Mouse (Mus musculus): Measurements from ENCODE around the gene Ceacam19.

The Ceacam19 gene

DNA sequence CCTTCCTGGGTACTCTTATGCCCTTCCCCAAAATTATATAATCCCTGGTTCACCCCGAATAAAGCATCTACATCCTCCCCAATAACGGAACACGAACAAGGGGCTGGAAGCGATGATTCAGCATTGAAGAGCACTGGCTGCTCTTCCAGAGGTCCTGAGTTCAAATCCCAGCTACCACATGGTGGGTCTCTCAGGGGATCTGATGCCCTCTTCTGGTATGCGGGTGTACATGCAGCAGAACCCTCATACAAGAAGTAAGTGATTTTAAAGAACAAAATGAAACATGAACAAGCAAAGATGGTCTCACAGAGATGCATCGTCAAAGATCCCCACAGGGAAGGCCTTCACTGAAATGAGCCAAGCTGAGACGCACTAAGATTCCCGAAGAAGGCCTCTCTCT lies 7.0 kb downstream of the Ceacam19 start:
- DNase-seq (ENCODE audit: inconsistent ontology term) = no peak

DNA sequence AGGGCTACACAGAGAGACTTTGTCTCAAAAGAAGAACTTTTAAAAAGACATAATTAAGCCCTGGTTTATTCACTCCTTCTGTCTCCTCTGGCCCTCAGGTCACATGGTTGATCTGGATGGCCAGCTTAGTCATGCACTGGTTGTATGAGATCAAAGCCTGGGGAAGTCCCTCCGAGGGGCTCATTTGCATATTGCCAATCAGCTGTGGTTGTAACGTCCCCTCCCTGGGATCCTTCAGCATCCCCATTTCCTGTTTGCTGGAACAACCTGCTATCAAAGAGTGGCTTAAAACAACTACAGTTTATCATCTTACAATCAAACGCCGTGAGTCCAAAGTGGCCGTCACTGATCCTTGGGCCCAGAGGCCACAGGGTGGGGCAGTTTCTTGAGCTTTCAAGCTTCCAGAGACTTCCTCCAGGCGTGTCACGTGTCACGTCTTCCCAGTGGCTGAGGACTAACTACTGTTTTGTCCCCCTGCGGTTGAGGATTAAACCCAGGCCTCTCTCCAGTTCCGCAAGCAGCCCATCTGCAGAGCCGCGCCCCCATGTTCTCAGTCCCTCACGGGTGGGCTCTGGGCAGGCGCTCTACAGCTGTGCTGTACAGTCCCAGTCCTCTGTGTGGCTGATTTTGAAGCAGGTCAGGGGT lies 10.9 kb downstream of the Ceacam19 start:
- DNase-seq (ENCODE audit: inconsistent ontology term) = peak; percentile 72

DNA sequence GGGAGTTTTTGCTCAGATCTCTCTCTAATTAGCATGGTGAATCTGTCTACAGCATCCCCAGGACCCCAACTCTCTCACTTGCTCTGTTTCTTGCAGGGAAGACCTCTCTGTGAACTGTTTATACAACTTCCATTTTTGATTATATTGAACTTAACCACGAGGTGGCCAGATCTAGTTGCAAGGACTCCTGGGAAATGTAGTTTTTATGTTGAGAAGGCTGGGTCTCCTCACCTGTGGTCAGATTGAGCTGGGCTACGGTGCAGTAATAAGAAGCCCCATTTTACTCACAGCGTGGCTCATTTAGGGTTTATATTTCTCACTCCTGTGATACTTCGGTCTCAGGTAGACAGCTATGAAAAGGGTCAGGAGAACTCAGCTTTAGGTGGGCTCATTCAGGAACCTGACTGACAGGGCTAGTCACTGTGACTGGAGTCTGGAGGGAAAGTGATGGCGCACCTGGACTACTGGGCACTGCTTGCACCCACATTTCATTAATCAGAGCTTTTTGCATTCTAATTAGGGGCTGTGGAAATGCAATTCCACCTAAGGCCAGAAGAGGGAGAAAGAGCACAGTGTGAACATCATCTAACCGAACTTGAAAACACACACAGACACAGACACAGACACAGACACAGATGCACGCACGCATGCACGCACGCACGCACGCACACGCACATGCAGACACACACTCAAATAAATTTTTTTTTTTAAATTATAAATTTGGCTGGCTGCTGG lies 11.7 kb downstream of the Ceacam19 start:
- peak; percentile 55 for DNase-seq (ENCODE audit: inconsistent ontology term)

DNA sequence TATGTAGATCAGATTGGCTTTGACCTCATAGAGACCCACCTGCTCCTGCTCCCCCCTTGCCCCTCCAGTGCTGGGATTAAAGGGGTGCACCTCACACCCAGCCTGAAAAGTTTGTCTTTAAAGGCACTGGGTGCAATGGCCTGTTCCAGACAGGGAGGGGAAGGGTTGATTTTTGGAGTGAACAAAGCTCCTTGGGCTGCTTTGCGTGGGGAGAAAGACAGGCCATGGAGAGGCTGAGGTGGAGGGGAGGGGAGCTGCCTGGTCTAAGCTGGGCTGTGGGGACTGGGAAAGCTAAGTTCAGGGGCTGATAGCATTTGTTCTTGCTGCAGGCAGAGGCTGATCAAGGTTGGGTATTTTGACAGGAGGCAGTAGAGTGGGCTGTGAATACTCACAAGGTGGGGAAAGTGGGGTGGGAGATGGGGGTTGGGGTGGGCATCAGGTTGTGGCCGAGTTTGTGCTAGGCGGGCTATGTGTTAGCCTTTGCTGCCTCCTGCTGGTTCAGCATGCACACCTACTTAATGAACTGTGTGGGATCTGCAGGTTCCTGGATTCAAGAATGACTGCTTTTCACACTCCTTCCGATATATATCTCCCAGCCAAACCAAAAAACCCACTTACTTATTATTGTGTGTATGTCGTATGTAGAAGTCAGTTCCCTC lies 15.7 kb downstream of the Ceacam19 start:
- DNase-seq (ENCODE audit: inconsistent ontology term) = no peak

DNA sequence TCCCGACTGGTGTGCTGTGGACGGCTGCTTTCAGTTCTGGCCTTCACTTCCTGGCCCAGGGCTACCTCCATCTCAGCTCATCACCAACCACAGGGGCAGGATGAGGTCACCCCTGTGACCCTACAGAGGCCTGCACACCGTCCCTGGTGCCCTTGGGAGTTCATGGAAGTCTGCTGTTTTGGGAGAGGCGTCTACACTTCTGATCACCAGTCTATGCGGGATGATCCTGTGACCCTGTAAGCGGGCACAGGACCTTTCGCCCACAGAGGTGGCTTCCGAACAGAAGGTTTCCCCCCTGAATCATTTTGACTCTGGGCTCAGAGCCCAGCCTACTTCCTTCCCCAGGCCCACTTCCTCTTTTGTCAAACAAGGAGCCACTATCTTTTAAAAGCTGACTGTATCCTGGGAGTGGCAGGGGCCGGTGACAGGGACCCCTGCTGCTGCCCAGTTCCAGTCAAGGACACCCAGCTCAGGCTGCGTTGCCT lies 16.6 kb downstream of the Ceacam19 start:
- no peak for DNase-seq (ENCODE audit: inconsistent ontology term)

DNA sequence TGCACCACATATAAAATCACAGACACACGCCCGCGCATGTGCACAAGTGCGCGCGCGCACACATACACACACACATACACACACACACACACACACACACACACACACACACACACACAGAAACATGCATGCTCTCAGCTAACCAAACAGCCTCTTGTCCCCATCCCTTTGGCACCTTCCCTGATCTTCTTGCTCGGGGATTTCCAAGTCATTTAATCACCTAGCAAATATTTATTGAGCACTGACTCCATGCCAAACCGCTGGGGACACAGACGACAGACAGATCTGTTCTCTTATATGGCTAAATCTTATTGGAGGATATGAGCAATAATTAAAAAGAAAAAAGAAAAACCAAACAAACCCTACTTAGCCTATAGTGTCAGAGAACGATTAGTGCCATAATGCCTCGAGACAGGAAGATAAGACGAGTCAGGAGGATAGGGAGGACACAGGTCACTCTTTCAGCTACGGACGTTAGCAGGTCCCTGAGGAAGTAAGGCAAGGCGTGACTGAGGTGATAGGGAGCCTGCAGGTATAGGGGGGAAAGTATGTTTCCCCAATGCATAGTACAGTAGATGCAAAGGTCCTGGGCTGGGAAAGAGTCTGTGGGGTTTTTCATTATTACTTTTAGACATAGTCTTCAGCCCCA lies 19.9 kb downstream of the Ceacam19 start:
- no peak for DNase-seq (ENCODE audit: inconsistent ontology term)

DNA sequence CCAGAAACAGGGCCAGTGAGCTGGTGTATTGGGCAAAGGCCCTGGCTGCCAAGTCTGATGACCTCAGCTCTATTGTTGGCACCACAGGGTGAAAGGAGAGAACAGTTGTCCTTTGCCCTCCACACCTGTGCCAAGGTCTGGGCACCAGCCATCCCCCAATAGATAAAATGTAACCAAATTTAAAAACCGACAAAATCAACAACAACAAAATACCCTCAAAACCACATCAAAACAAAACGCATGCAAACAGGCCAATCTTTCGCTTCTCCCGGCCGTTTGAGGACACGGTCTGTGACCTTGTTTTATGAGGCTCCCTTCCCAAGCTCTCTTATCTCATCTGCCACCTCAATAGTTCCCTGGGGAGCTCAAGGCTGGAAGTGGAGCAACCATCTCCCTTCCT lies 21.3 kb downstream of the Ceacam19 start:
- no peak for DNase-seq (ENCODE audit: inconsistent ontology term)

DNA sequence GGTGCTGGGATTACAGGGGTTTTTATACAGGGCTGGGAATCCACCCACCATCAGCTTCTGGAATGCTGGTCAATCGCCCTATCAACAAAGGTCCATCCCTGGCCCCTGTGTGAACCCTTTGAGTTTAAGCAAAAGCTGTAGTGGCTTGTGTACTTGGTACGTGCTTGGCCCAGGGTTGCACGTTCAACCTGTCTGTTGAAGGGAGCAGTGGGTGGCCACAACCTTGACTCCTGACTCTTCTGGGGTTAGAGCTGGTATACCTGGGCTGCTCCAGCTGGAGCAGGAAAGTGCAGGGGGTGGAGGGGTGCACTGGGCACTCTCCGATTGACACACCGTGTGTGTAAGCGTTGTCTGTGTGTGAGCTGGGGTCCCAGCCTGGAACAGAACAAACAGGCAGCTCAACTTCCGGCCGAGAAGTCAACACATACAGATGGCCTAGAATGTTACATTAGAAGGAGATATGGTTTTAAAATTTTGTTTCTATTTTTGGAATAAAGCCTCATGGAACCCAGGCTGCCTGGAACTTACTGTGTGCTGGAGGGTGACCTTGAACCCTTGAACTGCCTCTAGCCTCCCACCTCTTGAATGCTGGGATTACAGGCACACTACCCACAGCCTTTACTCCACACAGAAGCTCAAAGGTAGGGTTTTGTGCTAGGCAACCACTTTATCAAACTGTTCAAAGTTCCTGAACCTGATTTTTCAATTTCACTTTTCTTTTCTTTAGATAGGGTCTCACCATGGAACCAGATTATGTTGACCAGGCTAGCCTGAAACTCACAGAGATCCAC lies 22.3 kb downstream of the Ceacam19 start:
- no peak for DNase-seq (ENCODE audit: inconsistent ontology term)

DNA sequence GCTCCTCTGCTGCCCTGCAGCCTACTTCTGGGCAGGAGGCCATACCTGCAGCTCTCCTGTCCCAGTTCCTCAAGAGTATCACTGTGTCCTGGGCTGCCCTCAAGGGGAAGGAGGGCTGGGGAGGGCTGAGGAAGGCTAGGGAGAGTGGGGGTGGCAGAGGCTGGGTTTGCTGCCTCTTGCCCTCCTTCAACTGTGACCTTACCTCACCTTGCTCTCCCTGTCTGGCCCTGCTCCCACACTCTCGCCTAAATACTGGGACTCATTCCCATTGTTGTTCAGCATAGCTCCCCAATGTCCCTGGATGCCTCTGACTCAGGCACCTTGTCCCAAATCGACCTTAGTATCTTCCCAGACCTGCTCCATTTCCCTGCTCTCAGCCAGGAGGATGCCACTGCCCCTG lies 23.5 kb downstream of the Ceacam19 start:
- no peak for DNase-seq (ENCODE audit: inconsistent ontology term)

DNA sequence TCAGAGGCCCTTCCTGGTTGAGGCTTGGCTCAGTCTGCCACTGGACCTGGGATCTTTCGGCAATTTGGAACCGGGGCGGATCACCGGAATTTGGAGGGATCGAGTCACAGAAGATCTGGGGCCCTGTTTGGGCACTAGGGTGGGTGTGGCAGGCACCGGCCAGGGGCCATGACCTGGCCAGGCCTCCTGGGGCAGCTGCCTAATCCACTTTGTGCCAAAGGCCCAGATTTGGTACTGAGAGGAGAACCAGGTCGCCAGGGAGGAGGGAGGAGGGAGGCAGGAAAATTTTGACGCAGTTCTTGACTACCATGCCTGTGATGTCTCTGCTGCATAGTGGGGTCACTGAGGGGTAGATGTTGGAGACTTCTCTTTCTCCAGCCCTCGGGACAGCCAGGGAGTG lies 26.6 kb downstream of the Ceacam19 start, which contains the start of gene Ceacam16:
Gene Ceacam16 (minus strand): TSS at position 101 of the 400 bp plus-strand sequence.
- DNase-seq (ENCODE audit: inconsistent ontology term) = no peak

DNA sequence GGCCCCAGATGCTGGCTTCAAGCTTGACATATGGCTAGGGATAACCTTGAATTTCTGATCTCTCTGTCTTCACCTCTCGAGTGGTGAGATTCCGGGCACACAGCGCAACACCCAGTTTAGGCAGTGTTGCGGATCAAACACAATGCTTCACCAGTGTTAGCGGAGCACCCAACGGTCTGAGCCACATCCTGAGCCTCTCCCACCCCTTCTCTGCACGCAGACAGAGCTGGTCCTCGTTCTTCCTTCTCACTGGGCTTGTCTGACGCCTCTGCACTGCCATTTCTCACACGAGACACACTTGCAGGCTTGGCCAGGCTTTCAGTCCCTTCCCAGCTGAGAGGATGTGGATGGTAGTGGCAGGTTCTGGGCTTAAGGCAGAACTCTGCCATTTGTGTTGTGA lies 28.0 kb downstream of the Ceacam19 start:
- DNase-seq (ENCODE audit: inconsistent ontology term) = no peak

DNA sequence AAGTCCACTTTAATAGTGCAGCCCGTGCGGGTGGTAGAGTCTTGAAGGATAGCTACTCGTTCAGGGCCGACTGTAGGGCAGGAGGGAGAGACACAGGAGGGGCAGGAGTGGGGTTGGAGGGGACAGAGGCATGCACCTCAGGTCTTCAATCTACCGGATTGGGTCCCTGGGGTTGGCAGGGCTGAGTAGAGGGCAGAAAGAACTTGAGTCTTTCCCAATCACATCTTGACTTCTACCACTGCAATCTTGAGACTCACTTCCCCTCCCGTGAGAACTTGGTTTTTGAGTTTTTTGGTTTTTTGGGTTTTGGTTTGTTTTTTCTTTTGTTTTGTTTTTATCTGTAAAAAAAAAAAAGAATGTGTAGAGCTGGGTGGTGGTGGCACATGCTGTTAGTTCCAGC lies 31.5 kb downstream of the Ceacam19 start:
- no peak for DNase-seq (ENCODE audit: inconsistent ontology term)

DNA sequence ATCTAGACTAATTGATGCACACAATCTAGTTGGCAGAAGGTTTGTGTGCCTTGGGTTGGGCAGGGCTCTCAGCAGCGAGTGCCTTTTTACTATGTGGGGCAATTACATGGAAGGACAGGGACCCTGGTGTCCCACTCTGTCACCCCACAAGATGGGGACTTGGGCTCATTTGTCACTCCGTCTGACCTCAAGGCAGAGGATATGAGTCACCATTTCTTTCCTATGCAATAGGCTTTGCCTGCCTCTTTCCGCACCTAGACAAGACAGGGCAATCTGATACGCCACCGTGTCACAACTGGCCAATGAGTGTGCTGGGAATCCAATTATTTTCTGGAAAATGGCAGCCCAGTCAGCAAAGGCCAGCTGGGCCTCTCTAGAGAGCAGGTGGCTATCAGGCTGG lies 32.1 kb downstream of the Ceacam19 start:
- DNase-seq (ENCODE audit: inconsistent ontology term) = no peak

DNA sequence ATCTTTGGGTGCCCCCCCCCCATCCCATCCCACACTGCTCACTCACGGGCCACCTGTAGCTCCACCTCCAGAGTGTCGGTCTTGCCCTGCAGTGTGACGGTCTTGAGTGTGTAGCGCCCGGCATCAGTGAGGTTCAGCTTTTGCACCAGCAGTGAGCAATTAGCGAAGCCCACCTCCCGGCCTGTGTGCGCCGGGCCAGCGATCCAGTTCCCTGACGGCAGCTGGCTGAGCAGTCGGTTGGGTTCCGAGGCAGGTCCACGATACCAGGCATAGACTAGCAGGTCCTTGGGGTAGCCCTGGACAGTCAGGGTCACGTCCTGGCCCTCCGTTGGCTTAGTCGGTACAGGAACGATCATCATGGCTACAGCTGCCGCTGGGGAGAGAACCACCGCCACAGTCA lies 34.2 kb downstream of the Ceacam19 start:
- no peak for DNase-seq (ENCODE audit: inconsistent ontology term)

DNA sequence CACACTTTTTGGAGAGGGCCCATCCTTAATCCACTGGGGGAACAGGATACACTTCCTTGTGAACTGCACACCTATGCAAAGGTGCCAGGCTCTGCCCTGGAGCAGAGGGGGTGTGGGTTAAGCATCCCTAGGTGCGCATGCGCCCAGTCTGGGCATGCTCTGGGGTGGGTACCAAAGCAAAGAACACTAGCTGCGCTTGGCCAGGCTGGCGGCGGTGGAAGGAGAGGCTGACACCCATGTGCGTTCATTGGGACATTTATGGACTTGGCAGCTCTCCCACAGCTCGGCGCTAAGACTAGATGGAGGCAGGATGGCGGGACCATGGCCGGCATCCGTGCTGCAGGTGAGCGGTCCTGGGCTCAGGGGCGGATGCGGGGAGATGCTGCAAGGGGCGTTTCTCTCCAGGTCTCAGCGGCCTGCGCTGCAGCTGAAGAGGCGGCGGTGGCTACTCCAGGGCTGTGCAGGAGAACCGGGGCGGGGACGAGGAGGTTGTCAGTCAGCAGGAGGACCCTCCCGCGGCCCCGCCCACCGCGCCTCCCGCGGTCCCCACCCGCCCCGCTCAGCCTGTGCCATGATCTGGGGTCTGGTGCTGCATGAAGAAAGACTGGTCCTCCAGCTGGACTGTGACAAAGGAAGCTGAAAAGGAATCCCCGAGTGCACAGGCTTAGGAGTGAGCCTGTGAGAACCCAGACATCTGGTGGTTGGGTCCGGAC lies 35.8 kb downstream of the Ceacam19 start, which contains the start of gene Gm19345:
Gene Gm19345 (plus strand): TSS at position 146 of the 713 bp plus-strand sequence.
- DNase-seq (ENCODE audit: inconsistent ontology term) = peak; percentile 30

DNA sequence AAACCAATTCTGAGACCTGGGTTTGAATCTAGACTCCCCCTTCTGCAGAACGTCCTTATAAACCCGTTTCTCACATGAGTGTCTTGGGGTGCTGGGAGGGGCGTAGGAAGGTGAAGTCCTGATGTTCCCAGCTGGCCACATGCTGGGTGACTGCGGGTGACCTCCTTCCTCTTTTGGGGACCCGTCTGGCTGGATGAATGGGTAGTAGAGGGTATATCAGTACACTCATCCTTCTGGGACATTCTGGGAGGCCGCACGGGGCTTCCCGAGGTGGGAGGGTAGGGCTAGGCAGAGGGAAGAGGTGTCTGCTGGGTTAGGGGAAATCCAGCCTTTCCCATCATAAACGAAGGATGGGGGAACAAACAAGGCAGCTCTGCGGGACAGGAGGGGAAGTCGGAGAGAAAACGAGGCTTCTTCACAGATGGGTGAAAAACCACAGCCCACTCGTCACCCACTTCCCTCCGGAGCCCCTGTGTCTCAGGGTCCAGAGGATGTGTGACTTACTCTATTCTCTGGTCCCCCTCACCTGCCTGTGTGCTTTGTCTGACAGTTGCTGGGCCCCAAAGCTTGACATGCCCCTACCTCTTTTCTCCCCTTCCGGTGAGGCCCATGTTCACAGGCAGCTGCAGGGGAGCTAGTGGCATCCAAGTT lies 43.1 kb downstream of the Ceacam19 start:
- DNase-seq (ENCODE audit: inconsistent ontology term) = no peak

DNA sequence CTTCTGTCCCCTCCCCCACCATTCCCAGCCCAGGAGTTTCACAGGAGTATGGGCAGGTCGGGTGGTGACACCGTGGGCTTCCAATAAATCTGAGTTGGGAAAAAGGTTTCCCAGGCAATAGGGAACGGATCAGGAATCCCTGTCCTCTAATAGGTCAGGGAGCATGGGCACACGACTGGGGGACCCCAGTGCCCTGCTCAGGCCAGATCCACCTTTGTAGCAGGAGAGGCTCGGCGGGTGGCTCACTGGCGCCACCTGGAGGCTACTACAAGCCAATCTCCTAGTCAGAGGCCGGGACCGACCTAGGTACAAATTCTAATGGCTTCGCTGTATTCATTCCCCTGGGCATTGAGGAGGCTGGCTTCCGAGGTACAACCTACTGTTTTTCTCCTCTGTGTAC lies 44.2 kb downstream of the Ceacam19 start:
- DNase-seq (ENCODE audit: inconsistent ontology term) = peak; percentile 58

DNA sequence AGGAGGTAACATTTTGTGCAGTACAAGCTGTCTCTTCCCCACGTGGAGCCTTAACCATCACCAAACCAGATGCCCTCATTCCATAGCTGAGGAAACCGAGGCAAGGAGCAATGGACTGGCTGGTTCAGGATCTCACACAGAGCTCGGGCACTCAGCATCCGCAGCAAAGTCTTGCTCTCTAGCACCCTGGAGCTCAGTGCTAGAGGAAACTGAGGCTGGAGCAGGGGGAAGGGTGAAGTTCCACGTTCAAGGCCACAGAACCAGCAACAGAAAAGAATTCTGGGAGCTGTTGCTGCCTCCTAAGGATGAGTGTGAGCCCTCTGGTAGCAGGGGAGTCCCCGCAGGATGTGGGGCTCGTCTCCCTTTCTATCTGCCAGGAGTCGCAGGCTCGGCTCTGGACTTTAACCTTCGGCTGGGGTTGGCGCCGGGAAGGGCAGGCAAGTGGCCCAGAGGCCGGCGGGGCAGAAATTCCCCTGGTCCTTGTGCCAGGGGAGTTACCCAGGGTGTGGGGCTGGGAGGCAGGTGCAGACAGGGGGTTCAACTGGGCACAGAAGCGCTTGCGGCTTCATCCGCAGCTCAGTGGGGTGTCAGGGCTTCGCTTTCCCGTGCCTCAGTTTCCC lies 44.8 kb downstream of the Ceacam19 start:
- no peak for DNase-seq (ENCODE audit: inconsistent ontology term)

DNA sequence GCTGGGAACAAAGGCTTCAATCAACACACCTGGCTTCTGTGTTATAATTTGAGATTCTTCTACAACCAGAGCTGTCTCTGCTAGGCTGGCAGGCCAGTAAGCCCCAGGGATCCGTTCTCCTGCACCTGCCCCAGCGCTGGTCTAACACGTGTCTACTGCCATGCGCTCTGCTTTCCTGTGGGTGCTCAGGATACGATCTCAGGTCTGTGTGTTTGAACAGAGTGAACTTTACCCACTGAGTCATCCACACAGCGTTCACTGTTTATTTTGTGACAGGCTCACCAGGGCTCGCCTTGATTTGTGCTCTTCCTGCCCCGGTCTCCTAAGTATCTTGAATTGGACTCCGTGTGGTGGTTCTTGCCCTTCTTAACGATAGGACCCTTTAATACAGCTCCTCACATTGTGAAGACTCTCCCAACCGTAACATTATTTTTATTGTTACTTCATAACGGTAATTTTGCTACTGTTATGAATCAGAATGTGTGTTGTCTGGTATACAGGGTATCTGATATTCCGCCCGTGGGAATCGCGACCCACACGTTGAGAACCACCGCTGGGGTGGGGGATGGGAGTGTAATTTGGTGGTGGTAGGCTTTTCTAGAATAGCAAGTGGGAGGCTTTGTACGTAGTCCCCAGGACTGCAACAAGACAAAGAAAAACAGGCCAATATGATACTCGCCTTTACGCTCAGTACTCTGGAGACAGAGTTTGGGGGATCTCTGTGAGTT lies 45.9 kb downstream of the Ceacam19 start:
- no peak for DNase-seq (ENCODE audit: inconsistent ontology term)

Data from Muller cell, postnatal 12 days (primary cell).